ENCODE assay signal across 23 mouse cellular contexts in genomic region chr2:80080090-80080821, GRCm38 (mm10). TPM values are rescaled to one million over a fixed set of nuclear protein-coding genes. Genes with fewer than 3 reads are reported as not detected.
DNase-seq lines count a peak whose midpoint lies in the region; ATAC-seq and TF ChIP-seq lines count a peak whose summit lies in the region.
"Had no signal": no experiment of that assay in that cellular context is flagged by ENCODE, and none has a peak within 500 bp of the region (broad histone marks: within the 10 kb centered on the region; RNA-seq: fewer than 3 reads in every experiment).

No protein-coding gene starts in this region.

- peak; percentile 48; the same call in 1 of the 2 replicates for ATAC-seq in liver, embryonic 13.5 days (ENCODE audit: low read depth)
- ATAC-seq in common myeloid progenitor, adult 5-6 weeks (replicated peaks; ENCODE audit: low read depth, poor library complexity, severe bottlenecking), result peak; percentile 83
- peak; percentile 80 for ATAC-seq in megakaryocyte, adult 5-6 weeks (ENCODE audit: poor library complexity, severe bottlenecking)
- ATAC-seq in hindbrain, embryonic 14.5 days (ENCODE audit: low FRiP score), result no peak
- ATAC-seq in erythroblast, adult 5-6 weeks (replicated peaks; ENCODE audit: low FRiP score, poor library complexity, severe bottlenecking), result no peak
- ATAC-seq: activated CD4-positive, CD25-positive, alpha-beta regulatory T cell, adult 4 months; forebrain, embryonic 14.5 days had no signal

- H3K27ac ChIP-seq in liver, embryonic 13.5 days, result no peak overlapping the region
- no peak overlapping the region for H3K27ac ChIP-seq in hindbrain, embryonic 14.5 days
- H3K27ac ChIP-seq: kidney, postnatal 0 days; midbrain, embryonic 10.5 days had no signal

- H3ac ChIP-seq in C2C12 (ENCODE audit: control insufficient read depth, insufficient read length, low read depth), result no peak overlapping the region

- H3K4me1 ChIP-seq in liver, embryonic 13.5 days (replicated peaks), result no peaks in the 10 kb centered on the region
- no peaks in the 10 kb centered on the region for H3K4me1 ChIP-seq in hindbrain, embryonic 14.5 days (replicated peaks; ENCODE audit: control insufficient read depth, insufficient read depth, low read length)
- H3K4me1 ChIP-seq: midbrain, embryonic 10.5 days had no signal

- no peak for TF ChIP-seq CTCF in C2C12 (IDR thresholded peaks at IDR 0.05; ENCODE audit: control insufficient read depth, insufficient read depth, insufficient read length)

- no peak overlapping the region for H3K4me2 ChIP-seq in liver, embryonic 13.5 days
- no peak overlapping the region for H3K4me2 ChIP-seq in hindbrain, embryonic 14.5 days (replicated peaks)
- H3K4me2 ChIP-seq: heart, embryonic 11.5 days had no signal

- H3K9ac ChIP-seq in liver, embryonic 13.5 days, result no peak overlapping the region
- H3K9ac ChIP-seq in hindbrain, embryonic 14.5 days, result no peak overlapping the region

- H3K79me3 ChIP-seq in C2C12 (ENCODE audit: low read depth), result no peaks in the 10 kb centered on the region

- no peak for DNase-seq in liver, embryonic 13.5 days
- DNase-seq in liver, result no peak
- DNase-seq in hindbrain, embryonic 14.5 days (ENCODE audit: low spot score), result no peak
- DNase-seq in spleen, postnatal 10 days (ENCODE audit: low spot score in 2 of 2), result no peak
- DNase-seq: adrenal gland, postnatal 10 days; B cell, adult 2 months; cerebellum, adult 9-10 months; heart, postnatal 10 days; kidney, adult 11 months; layer of hippocampus, adult 9-11 months; right cerebral cortex, postnatal 14 days; spleen, adult 18-20 months had no signal

- H3K36me3 ChIP-seq in liver, embryonic 13.5 days, result no peaks in the 10 kb centered on the region
- no peaks in the 10 kb centered on the region for H3K36me3 ChIP-seq in C2C12 (ENCODE audit: control insufficient read depth, insufficient read depth)
- no peaks in the 10 kb centered on the region for H3K36me3 ChIP-seq in hindbrain, embryonic 14.5 days (replicated peaks; ENCODE audit: control insufficient read depth, insufficient read depth)
- H3K36me3 ChIP-seq: midbrain, embryonic 10.5 days had no signal

- H3K27me3 ChIP-seq in liver, embryonic 13.5 days, result no peaks in the 10 kb centered on the region
- H3K27me3 ChIP-seq in C2C12 (ENCODE audit: control insufficient read depth, insufficient read depth, insufficient read length), result no peaks in the 10 kb centered on the region
- no peaks in the 10 kb centered on the region for H3K27me3 ChIP-seq in hindbrain, embryonic 14.5 days (ENCODE audit: control insufficient read depth, insufficient read depth, low read length)

- no peaks in the 10 kb centered on the region for H3K9me3 ChIP-seq in liver, embryonic 13.5 days (replicated peaks)
- H3K9me3 ChIP-seq in hindbrain, embryonic 14.5 days (ENCODE audit: control insufficient read depth, low read length), result no peaks in the 10 kb centered on the region
- H3K9me3 ChIP-seq: midbrain, embryonic 10.5 days had no signal

- no peaks in the 10 kb centered on the region for H3K79me2 ChIP-seq in C2C12 (ENCODE audit: control insufficient read depth, insufficient read depth)

- H3K4me3 ChIP-seq in liver, embryonic 13.5 days (replicated peaks), result no peak overlapping the region
- no peak overlapping the region for H3K4me3 ChIP-seq in C2C12 (ENCODE audit: insufficient read depth, poor library complexity, severe bottlenecking)
- no peak overlapping the region for H3K4me3 ChIP-seq in hindbrain, embryonic 14.5 days (replicated peaks; ENCODE audit: low read length)
- H3K4me3 ChIP-seq: erythroblast, embryonic 14.5 days; midbrain, embryonic 10.5 days had no signal

- WGBS in liver, embryonic 13.5 days (ENCODE audit: insufficient replicate concordance), result 65% methylated on average over 9 of the region's 9 CpGs
- WGBS in hindbrain, embryonic 14.5 days, result 89% methylated on average over 9 of the region's 9 CpGs

TF ChIP-seq in C2C12, 6 proteins besides CTCF, POLR2A, EP300 and RAD21:
- TF ChIP-seq MYOG (IDR thresholded peaks at IDR 0.05; ENCODE audit: control insufficient read depth, extremely low read depth, insufficient read length) (no peak), CEBPB (IDR thresholded peaks at IDR 0.05; ENCODE audit: low read depth) (no peak), MAX (IDR thresholded peaks at IDR 0.05) (no peak), USF1 (IDR thresholded peaks at IDR 0.05; ENCODE audit: low read depth) (peak; percentile 2), MYOD1 (IDR thresholded peaks at IDR 0.05; ENCODE audit: control insufficient read depth, insufficient read length, low read depth) (no peak), FOSL1 (IDR thresholded peaks at IDR 0.05; ENCODE audit: insufficient read depth, low read length, poor library complexity, severe bottlenecking) (no peak)

RNA-seq across cellular contexts. Expression of gene Pde1a, which starts 49.0 kb away (rescaled TPM):
- polyA plus RNA-seq in liver, embryonic 13.5 days (2015; fragmentation: Nextera tagmentation; extraction: Ambion mirVana), result 5.1 and 5.2 TPM in 2 replicates
- not detected for polyA plus RNA-seq in C2C12 (2012; fragmentation: generic; extraction: Trizol)
- total RNA-seq in common myeloid progenitor, adult 5-6 weeks (2017), result 0.68 TPM in 1 of 2 replicates, not detected in the other
- 0.25 TPM in 1 of 2 replicates, not detected in the other for total RNA-seq in megakaryocyte, adult 5-6 weeks (2015)
- 0.15 TPM in 1 of 2 replicates, not detected in the other for total RNA-seq in megakaryocyte, adult 5-6 weeks (2017)
- polyA plus RNA-seq in hindbrain, embryonic 14.5 days (2014; fragmentation: Nextera tagmentation; extraction: Ambion mirVana), result 9.0 and 9.6 TPM in 2 replicates
- total RNA-seq in erythroblast, adult 5-6 weeks (2015; ENCODE audit: low replicate concordance), result not detected in 2 replicates
- total RNA-seq in erythroblast, adult 5-6 weeks (2017; ENCODE audit: low replicate concordance), result not detected in 2 replicates
- total RNA-seq: MEL had no signal
- polyA plus RNA-seq: activated CD4-positive, CD25-positive, alpha-beta regulatory T cell, adult 4 months; erythroblast, embryonic 14.5 days had no signal

Comparison
In these comparisons a context has a peak if more than half of its experiments do, and no peak if none do; other contexts are left out.
1. ATAC-seq: peak in liver, embryonic 13.5 days (single experiment), common myeloid progenitor, adult 5-6 weeks (single experiment) and megakaryocyte, adult 5-6 weeks (single experiment); none in hindbrain, embryonic 14.5 days (single experiment) and erythroblast, adult 5-6 weeks (single experiment).